In the genomic region with DNA sequence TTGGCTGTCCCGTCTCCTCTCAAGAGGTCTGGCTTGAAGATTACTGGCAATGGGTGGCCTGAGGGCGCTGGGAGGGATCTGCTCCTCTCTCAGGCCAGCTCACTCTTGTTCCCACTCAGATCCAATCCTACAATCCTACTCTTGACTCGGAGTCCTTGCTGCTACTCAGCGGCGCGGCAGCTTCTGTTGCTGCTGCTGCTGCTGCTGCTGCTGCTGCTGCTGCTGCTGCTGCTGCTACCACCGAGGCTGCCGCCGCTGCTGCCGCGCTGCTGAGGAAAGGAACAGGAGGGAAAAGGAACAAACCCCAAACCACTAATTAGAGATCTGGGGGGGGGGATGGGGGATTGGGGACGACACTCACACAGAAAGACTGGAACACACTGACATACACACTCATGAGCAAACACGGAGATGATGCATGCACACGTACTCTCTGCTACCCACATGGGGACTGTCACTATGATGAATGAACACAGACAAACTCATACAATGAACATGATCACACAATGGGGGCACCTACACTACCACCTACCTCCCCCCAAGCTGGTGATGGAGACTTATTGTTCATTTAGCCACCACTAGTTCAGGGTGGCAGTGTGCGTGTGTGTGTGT, we compare ENCODE assay signal across 8 mouse cellular contexts. TPM values are rescaled to one million over a fixed set of nuclear protein-coding genes. Genes with fewer than 3 reads are reported as not detected.
DNase-seq lines count a peak whose midpoint lies in the region; ATAC-seq and TF ChIP-seq lines count a peak whose summit lies in the region.
"Had no signal": no experiment of that assay in that cellular context is flagged by ENCODE, and none has a peak within 500 bp of the region (broad histone marks: within the 10 kb centered on the region; RNA-seq: fewer than 3 reads in every experiment).

A gene (minus strand): TSS at position 450 of the 612 bp plus-strand sequence.

- H3K4me3 ChIP-seq in C2C12 (ENCODE audit: insufficient read depth, poor library complexity, severe bottlenecking): peak within 1 kb of the TSS; percentile 18
- H3K4me3 ChIP-seq in forebrain, postnatal 0 days (ENCODE audit: low read depth, low read length): peak within 1 kb of the TSS; percentile 19

- H3K9me3 ChIP-seq in forebrain, postnatal 0 days (ENCODE audit: low read length): no peaks in the 10 kb centered on the region

- no peak within 1 kb of the TSS for H3K27ac ChIP-seq in forebrain, postnatal 0 days (ENCODE audit: low read depth, low read length)

- no peaks in the 10 kb centered on the region for H3K27me3 ChIP-seq in C2C12 (ENCODE audit: control insufficient read depth, insufficient read depth, insufficient read length)
- H3K27me3 ChIP-seq in forebrain, postnatal 0 days (ENCODE audit: insufficient read depth, low read length): peaks cover 17% of the 10 kb centered on the region; the same call in 1 of the 2 replicates

- peak within 1 kb of the TSS; percentile 59 for H3ac ChIP-seq in C2C12 (ENCODE audit: control insufficient read depth, insufficient read length, low read depth)

- peak; percentile 46 for DNase-seq in 416B (ENCODE audit: low read depth)
- peak; percentile 44 for DNase-seq in forebrain, postnatal 0 days
- no peak for DNase-seq in layer of hippocampus, adult 8-10 months (ENCODE audit: low spot score in 2 of 2)
- no peak for DNase-seq in urinary bladder, adult 18-20 months (ENCODE audit: low spot score in 2 of 2)
- no peak for DNase-seq in thymus, postnatal 36 days
- DNase-seq: gastrocnemius, postnatal 25 days had no signal

- H3K4me1 ChIP-seq in forebrain, postnatal 0 days (ENCODE audit: insufficient read depth): no peaks in the 10 kb centered on the region

- peak within 1 kb of the TSS; percentile 42 for H3K4me2 ChIP-seq in forebrain, postnatal 0 days (ENCODE audit: low read depth)

- H3K79me3 ChIP-seq in C2C12 (ENCODE audit: low read depth): no peaks in the 10 kb centered on the region

- no peak for TF ChIP-seq CTCF in C2C12 (IDR thresholded peaks at IDR 0.05; ENCODE audit: control insufficient read depth, insufficient read depth, insufficient read length)
- TF ChIP-seq CTCF in forebrain, postnatal 0 days (IDR thresholded peaks at IDR 0.05; ENCODE audit: low read depth): no peak; the same call in 1 of the 2 replicates

- H3K36me3 ChIP-seq in C2C12 (ENCODE audit: control insufficient read depth, insufficient read depth): no peaks in the 10 kb centered on the region
- no peaks in the 10 kb centered on the region for H3K36me3 ChIP-seq in forebrain, postnatal 0 days (ENCODE audit: insufficient read depth)

- peak within 1 kb of the TSS; percentile 25; the same call in 1 of the 2 replicates for H3K9ac ChIP-seq in forebrain, postnatal 0 days

- WGBS in forebrain, postnatal 0 days: 7% methylated on average over 15 of the region's 15 CpGs

- H3K79me2 ChIP-seq in C2C12 (ENCODE audit: control insufficient read depth, insufficient read depth): no peaks in the 10 kb centered on the region

- ATAC-seq in forebrain, postnatal 0 days: peak; percentile 54
- ATAC-seq in megakaryocyte-erythroid progenitor cell, adult 5-6 weeks (replicated peaks; ENCODE audit: low FRiP score, low TSS enrichment, poor library complexity, severe bottlenecking): 0 out of 2 replicates have a peak, but pooled peaks have one; percentile 16

TF ChIP-seq in C2C12, 6 proteins besides CTCF, POLR2A, EP300 and RAD21:
- TF ChIP-seq MYOG (IDR thresholded peaks at IDR 0.05; ENCODE audit: control insufficient read depth, extremely low read depth, insufficient read length): no peak
- no peak for TF ChIP-seq FOSL1 (IDR thresholded peaks at IDR 0.05; ENCODE audit: insufficient read depth, low read length, poor library complexity, severe bottlenecking)
- no peak for TF ChIP-seq MAX (IDR thresholded peaks at IDR 0.05)
- TF ChIP-seq MYOD1 (IDR thresholded peaks at IDR 0.05; ENCODE audit: control insufficient read depth, insufficient read length, low read depth): no peak
- no peak for TF ChIP-seq USF1 (IDR thresholded peaks at IDR 0.05; ENCODE audit: low read depth)
- no peak for TF ChIP-seq CEBPB (IDR thresholded peaks at IDR 0.05; ENCODE audit: low read depth)

RNA-seq across cellular contexts. Expression of the gene that starts here (rescaled TPM):
- 10.8 TPM for polyA plus RNA-seq in C2C12 (2012; fragmentation: generic; extraction: Trizol)
- total RNA-seq in forebrain, postnatal 0 days (2014; rRNA removed): 0.92 and 2.1 TPM in 2 replicates
- 0.30 and 0.35 TPM in 2 replicates for polyA plus RNA-seq in forebrain, postnatal 0 days (2015; fragmentation: Nextera tagmentation; extraction: Ambion mirVana)
- not detected in 2 replicates for total RNA-seq in megakaryocyte-erythroid progenitor cell, adult 5-6 weeks (2014; fragmentation: Nextera tagmentation)
- total RNA-seq in megakaryocyte-erythroid progenitor cell, adult 5-6 weeks (2017): not detected in 2 replicates
- total RNA-seq in layer of hippocampus, adult 8-10 months (2022): under 1 TPM; 0.37 to 0.78 (median 0.59) TPM
- total RNA-seq: gastrocnemius, postnatal 25 days had no signal

Comparison
In these comparisons a context has a peak if more than half of its experiments do, and no peak if none do; other contexts are left out.
1. Peak in ATAC-seq in megakaryocyte-erythroid progenitor cell, adult 5-6 weeks; RNA of the gene not detected or under 1 TPM.
2. DNase-seq: peak in 416B (single experiment) and forebrain, postnatal 0 days (single experiment); none in layer of hippocampus, adult 8-10 months (0 of 2), urinary bladder, adult 18-20 months (0 of 2) and thymus, postnatal 36 days (0 of 2).